Mouse (Mus musculus): Measurements from ENCODE around the gene Esrrg.

The Esrrg gene

DNA sequence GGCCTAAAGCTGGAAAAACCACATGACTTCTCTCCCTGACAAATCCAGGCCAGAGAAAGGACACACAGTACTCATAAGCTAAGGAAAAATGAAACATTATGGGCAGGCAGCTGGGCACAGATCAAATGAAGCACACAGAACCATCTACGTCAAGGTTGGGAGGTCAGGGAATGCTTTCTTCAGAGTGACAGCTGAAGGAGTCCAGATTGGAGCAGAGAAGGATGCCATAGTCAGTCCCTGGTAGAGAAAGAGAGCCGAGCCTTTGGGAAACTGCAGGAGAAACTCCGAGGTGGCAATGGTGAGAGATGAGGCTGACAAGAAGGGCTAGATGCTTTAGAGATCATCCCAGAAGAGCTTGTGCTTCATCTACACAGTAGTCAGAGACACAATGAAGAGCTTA lies 485.1 kb downstream of the Esrrg start:
- no peak for DNase-seq

DNA sequence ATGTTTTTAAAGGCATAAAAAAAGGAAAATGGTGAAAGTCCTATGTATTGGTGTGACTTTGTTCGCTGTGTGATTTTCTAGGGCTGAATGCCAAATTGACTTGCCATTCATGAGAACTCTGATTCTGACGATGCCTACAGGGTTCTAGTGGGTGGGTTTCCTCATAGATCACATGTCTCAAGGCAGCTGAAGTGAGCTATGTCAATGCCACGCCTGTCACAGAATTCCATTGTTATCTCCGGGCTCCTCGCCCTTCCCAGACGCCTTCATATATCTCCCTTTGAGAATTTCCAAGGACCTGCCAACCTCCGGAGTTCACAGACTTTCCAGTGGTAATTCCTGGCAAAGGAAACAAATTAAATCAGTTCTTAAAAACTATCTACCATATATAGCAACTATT lies 493.2 kb downstream of the Esrrg start:
- DNase-seq: no peak

DNA sequence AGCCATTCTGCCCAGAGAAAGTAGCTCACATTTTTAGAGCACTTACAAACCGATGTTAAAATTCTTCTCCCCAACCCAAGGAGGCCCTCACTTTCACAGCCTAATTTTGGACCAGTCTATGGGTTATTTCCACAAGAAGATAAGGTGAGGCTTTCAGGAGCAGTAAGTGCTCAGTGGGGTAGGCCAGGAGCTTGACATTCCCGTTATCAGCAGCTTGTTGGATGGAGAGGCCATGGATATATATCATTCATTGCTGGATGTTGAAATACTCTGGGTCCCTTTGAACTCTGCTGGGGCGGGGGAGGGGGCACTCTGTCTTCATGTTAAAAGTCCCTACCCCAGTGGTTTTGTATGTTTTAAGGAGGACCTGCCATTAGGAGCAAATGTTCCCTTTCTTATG lies 494.6 kb downstream of the Esrrg start:
- no peak for DNase-seq

DNA sequence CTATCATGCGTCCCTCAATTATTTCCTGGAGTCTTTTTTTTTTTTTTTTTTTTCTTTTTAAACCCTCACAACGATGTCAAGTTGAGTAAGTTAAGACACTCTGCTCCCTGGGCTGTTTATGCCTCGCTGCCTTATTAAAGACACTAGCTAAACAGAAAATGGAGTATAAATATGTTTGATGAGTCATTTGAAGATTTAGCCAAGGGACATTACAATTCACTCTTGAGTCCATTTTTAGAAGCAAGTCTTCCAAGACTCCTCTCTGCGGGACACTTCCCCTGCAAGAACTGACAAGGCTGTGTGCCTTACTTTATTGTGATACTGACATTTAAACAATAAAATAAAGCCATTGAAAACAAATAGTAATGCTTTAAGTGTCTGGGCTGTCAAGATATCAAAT lies 496.9 kb downstream of the Esrrg start:
- DNase-seq: no peak

DNA sequence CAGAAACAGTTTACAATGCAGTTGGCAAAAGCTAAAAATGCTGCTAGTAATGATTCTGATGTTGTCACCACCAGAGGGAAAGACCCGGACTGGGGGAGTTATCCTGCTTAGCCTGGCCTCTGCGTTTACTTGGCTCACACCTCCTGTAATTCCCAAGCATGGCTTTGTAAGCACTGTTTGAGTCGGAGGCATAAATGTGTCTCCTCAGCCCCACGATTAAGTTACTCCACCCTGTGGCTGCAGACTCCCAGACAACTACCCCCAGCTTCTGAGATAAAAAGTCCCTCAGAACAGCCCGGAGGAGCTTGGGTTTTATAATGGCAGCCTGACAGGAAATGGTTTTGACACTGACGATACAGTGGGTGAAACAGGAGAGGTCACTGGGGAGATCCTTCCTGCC lies 499.4 kb downstream of the Esrrg start:
- no peak for DNase-seq

DNA sequence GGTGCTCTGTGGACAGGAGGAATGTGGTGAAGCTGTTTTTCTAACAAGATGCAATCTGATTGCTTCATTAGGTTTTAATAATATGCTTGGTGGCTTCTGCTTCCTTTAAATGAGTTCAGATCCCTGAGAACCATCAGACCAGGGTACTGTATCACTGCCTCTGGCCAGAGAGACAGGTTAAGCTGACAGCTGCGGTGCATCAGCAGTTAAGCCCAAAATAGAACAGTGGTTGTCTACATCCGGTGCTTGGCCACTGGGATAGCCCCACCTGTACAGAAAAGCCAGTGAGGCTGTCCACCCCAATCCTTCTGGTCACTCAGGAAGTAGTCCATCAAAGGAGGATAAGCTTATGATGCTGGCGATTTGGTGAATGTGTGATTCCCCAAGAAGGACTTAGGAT lies 503.0 kb downstream of the Esrrg start:
- no peak for DNase-seq

DNA sequence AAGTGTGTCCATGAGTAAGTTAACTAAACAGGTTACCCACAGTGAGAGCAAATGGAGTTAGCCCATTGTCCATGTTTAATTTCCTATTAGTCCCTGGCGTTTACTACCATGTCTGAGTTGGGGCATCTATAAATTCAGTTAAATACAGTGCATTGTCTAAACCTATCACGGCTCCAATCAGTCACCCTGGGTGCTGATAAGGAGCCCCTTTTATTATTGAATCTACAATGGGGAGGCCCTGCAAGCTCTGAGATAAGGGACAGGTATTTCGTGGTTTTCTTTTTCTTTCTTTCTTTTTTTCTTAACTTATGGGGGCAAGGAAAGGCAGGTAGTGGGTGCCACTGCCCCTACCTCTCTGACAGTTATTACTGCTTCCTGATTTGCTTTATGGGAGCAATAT lies 504.6 kb downstream of the Esrrg start:
- DNase-seq: no peak

DNA sequence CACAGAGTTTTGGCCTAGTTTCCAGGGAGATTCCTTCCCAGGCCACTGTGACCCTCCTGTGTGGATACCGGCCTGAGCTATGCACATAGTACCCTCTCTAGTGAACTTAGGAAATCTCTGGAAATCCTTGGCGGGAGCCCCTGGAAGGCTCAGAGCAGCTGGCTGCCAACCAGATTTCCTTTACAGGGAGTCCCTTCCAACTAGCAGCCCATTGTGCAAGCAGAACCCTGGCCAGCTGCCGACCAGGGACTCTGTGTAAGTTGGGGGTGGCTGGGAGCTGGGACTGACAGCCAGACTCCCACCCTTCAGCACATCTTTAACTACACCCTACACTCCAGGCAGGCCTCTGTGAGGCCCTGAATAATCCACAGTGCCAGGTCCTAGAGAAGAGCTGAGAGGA lies 509.5 kb downstream of the Esrrg start:
- peak in 1 of 2 experiments; percentile 13 for DNase-seq

DNA sequence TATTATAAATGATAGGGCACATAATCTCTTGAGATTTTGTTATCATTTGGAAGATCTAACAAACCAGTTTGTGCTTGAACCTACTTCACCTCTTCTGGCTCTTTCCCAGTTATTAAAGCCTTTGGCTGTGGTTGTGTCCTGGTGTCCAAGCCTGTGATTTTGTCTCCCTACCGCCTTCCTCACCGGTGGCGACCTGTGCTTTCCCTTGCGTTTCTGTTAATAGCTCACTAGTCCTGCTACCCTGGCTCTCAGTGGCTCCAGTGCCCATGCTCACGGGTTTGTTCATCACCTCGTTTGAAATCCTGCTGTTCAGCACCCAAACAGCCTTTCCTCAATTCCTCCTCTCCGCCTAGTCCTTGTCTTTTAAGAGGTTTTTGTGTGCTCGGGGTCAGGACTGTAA lies 511.2 kb downstream of the Esrrg start:
- DNase-seq: no peak

DNA sequence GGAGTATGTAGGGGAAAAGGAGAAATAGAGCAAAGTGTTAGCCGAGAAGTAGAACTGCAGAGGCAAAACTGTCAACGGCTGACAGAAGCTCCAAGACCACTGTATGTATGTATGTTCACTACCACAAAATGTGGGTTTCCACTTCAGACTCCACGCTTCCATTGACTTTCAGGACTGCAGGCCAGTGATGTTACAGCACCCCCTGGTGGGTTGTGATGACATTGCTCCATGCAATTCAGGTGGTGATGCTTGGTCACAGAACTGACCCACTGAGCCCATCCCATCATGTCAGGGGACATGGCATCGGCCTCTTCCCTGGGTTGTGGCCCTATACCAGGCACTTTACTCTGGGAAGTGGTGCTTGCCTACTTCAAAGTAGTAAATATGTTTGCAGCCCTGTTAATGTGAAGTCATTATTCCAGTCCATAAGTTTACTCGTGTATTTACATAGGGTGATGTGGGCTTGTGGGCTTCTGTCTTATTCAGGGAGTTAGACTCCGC lies 517.0 kb downstream of the Esrrg start:
- DNase-seq: no peak

DNA sequence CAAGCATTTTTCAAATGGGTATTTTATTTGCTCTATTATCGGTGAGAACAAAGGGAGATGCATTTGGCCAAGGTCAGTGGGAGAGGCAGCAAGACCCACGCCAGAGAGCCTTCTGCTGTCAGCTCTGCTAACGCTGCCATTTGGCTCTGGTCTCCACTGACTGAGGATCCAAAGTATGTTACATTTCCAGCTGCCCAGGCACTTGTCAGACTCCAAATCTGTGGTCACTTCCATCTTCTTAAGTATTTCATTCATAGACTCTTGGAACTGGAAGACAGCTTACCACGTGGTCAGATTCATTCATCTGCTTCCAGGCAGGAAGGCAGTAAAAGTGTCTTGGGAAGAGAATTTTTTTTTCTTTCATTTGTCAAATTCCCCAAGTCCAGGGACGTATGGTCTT lies 527.5 kb downstream of the Esrrg start:
- DNase-seq: no peak

DNA sequence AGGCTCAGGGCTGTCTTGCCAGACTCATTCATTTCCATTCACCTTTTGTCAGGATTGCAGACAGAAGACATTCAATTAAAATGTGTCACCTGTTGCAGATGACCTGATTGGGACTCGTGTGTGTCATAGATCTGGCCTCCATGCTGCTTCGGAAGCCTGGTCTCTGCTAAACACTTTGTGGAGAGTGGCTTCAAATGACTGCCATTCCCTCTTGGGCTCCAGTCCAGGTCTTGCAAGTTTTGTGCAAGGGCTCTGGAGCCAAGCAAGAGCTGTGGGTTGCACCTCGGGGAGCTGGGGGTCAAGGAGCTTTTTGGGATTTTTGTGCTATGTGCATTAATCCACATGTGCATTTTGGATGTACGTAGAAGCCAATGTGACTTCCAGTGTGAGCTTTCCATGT lies 530.9 kb downstream of the Esrrg start:
- no peak for DNase-seq

DNA sequence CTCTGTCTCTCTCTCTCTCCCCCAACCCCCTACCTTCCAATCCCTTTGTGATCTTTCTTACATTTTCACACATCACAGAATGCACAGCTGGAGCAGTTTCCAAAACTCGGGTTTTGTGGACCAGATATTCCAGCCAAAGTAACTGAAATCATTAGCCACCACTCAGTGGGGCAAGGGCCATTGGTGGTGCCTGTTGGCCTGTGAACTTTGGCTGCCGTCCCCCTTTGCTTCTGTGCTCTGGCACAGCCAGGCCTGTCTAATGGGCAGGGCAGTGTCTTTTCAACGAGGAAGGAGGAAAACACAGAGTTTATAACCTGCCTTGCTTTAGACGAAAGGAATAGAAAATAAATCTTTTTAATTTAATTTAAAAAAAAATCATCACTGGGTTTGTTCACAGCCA lies 531.6 kb downstream of the Esrrg start:
- no peak for DNase-seq

DNA sequence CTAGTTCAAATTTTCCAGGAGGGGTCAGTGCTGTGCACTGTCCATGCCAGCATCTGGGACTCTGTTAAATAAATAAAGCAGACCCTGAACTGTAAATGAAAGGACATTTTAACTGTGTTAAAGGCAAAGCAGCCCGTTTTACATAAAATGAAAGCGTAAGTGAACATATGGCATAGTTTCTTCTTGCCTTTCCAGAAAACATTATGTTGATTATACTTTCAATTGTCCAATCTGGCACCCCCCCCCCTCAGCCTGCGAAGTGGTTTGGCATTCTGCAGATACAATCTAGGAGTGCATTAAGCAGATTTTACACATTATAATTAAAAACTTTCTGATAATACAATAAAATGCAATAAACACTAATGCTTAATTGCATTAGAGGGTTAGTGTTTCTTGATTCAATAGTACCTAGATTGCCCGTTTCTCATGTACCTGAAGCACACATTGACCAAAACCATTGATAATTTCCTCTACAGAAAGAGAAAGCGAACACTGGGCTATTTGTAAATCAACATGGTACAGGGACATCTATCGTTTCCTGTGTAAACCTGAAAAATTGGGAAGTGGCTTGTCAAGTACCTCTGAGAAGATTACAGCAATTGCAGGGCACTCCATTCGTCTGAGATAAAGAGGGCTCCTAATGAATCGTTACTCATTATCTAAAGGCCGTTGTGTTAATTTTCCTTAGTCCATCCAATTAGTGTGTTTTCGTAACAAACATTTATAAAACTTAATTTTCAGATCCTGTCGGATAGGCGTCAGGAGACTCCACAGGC lies 539.0 kb downstream of the Esrrg start:
- no peak for DNase-seq

DNA sequence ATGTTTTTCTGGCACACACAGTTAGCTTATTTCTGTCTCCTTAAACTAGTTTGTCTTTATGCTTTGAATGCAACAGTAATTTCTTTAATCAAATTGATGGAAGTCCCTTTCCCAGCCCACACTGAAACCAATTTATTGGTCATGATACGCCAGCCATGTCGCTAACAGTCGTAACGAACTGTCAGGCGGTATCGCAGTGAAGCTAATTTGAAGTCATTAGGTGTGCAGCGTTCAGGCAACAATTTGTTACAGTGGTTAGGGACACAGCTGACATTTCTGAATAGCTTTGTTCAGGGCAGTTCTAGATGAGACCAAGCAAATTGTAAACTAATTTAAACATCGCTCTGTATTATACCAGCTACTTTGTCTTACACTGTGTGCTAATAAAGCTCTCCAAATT lies 542.5 kb downstream of the Esrrg start:
- no peak for DNase-seq

DNA sequence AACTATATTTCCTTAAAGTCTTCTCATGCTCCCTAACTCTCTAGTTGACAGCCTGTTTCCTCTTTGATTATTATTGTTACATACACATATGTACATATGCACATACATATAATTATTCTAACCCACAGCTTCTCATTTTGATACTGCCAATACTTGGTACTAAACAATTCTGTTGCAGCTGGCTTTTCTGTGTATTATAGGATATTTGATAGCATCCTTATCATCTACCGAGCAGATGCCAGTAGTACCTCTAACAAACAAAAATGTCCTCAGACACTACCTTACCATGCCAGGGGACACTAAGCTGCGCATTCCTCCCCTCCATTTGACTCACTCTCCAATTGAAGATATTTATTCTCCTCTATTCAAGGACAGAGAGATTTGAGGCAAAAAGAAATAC lies 543.4 kb downstream of the Esrrg start:
- no peak for DNase-seq

DNA sequence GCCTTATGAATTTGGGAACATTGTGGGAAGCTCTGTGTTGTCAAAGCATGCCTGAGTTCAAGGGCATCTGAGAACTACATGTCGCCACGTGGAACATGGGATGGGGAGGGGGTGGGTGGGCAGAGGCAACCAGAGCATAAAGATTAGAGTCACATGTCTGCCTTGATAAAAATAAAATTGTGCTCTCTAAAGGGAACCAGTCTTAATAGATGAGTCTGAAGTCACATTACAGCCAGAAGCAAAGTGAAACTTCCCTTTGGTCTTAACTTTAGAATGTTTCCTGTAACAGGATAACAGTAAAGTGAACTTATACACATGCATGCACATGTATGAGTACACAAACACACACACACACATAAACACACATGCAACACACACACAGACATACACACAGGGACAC lies 545.1 kb downstream of the Esrrg start:
- no peak for DNase-seq

DNA sequence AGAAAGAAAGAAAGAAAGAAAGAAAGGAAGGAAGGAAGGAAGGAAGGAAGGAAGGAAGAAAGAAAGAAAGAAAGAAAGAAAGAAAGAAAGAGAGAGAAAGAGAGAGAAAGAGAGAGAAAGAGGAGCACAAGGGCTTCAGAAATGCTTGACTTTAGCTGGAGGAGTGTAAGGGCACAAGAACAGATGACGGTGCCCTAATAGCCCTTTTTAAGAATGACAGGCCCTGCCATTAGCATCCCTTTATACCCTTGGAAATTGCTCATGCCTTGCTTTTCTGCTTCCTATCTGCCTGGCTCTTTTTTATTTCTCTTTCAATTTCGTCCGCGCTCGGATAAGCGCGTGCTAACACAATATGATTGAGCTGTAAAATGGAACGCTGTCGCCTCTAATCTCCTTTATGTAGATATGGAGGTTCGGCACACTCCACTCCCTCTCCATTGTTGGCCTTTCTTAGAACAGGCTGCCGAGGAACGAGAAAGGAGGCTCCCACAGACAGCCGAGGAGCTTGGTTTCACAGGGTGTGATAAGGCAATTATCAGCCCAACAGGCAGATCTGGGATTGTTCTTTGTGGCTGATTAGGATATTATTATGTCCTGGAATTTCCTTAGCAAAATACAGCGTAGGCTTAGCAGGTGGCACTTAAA lies 546.0 kb downstream of the Esrrg start:
- DNase-seq: peak in 1 of 2 experiments; percentile 5

DNA sequence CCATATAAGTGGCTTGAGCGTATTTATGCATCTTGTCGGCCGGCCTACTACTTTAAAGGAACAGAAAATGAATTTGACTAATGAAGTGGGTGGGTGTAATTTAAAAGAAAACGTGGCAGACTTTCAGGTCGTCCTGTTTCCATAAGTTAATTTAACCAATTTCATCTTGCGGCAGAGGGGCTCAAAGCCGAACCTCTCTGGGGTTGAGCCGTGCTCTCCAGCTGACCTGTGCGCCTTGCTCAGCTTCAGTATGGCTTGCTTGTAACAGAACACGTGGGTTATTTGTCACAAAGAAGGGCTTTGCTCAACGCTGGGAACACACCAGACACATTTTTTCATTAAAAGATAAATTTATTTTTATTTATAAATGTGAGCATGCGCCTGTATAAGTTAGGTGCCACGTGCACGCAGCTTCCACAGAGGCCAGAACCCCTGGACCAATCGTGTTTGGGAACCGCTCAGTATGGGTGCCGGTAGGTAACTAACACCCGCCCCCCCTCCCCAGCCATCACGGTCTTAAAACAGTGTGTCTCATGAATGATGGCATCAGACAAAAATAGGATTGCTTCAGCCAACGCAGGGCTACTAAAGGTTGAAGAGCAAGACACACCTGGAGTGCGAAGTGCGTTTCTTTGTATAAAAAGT lies 546.7 kb downstream of the Esrrg start:
- no peak for DNase-seq

DNA sequence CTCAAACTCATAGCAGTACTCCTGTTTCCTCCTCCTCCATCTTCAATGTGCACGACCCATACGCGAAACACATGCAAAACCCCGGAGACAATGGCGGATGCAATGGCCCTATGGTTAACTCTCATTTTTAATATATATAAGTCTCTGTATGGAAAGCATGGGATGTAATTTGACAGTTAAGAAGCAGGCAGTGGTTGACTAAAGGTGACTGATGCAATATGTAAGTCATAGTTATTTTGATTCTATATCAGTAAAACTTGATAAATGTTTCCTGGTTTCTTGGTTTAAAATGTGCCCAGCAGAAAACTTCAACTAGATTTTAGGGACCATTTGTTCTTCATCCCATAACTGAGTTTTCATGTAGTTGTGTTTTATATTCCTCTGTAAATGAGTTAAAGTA lies 547.9 kb downstream of the Esrrg start:
- DNase-seq: no peak

DNA sequence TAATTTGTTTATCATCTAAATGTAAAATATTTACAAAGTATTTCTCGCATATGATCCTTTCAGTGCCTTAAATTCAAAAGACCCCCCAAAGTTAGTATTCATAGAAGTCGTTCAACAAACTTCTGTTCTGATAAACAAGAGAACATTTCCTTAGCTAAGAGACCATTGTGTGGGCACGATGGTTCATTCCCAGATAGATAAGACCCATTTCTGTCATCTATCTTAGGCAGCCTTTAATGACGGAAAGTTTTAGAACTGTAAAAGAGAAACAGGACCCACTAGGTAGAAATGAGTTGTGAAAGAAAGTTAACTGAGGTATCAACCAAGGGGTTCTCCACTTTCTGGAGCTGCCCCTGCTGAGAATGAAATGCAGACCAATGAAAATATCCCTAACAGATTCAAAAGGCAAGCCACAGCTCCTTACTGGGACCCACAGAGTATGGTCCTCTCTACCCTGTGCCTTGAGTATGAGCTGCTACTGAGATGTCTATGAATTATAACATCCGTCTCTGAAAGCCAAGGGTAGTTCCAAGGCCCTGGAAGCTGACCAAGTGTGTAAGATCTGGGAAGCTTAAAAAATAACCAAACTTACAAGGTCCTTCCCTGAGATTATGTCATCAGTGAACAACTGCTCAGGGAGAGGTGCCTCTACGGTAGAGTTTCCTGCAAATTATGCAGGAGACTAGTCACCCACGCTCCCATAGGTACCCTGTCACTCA lies 548.8 kb downstream of the Esrrg start:
- no peak for DNase-seq

DNA sequence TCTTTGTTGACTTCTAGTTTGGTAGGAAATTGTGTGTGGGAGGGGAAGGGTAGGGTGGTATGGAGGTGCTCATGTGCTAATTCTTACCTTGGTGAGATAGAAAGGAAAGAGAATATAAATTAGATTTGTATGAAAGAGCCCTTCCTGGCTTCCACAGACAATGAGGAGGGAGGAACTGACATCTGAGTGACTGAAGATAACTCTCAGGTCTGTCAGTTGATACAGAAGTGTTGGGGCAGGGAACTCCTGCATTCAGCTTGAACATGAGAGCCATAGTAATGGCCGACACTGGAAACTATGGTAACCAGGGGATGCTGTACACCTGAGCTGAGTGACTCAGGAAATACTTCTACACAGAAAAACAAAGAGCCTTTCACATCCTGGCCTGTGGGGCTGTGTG lies 550.1 kb downstream of the Esrrg start:
- no peak for DNase-seq

DNA sequence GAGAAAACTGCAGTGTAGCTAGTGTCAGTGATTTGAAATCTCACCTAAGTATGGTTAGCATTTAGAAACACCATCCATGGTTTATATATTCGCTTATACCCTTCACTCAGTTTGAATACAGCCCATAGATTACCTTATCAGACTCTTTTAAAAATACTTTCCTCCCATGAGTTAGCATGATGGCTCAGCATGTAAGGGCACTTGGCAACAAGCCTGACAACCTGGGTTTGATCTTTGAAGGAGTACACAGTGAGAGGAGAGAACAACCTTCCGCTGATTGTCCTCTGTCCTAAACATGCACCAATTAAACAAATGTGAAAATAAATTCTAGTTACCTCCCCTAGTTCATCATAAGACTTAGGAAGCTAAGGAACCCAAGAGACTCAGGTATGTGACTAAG lies 550.5 kb downstream of the Esrrg start:
- no peak for DNase-seq

DNA sequence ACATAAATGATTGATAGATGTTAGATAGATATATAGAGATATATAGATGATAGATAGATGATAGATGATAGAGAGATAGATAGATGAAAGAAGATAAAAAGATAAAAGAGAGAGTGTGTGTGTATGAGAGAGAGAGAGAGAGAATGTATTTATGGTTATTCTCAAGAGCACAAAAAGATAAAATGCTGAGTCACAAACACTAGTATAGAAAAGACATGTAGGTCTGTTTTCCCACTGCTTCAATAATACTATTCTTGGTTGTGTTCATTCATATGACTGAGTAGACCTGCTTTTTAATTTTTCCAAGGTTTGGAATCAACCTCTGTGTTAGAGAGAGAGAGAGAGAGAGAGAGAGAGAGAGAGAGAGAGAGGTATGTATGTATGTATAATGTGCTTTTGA lies 554.5 kb downstream of the Esrrg start:
- no peak for DNase-seq
